Mouse (Mus musculus): ENCODE results near the gene Slc9a9.

DNA sequence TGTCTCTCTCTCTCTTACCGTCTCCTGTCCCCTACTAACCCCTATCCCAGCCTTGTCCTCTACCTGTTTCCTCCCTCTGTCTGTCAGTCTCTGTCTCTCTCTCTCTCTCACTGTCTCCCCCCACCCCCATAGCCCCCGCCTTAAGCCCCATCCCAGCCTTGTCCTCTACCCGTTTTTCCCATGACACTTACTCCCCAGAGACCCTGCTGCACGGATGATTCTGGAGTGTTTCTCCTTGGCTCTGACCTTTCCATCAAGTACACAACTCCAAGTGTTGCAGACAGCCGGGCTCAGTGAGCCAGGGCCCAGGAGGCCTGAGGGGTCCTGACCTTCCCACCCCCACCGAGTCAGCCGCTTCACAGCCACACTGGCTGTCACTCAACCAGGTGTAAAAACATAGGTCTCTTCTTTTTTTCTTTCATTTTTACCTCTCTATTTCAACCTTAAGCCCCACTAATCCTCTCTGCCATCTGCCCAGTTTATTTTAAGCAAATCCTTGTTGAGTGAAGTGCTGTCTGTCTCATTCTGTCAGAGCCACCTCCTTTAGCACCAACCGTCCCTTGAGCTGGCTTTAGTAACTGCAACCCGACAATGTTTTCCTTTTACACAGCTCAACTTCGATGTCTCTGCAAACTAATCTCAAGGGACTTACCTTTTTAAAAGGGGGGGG lies 32.4 kb downstream of the Slc9a9 start:
- TF ChIP-seq CTCF (IDR thresholded peaks at IDR 0.05; ENCODE audit: control insufficient read depth, insufficient read depth, insufficient replicate concordance, low read depth, low read length) (no peak), POLR2A (IDR thresholded peaks at IDR 0.05; ENCODE audit: control insufficient read depth, low read depth, low read length) (no peak)
